Mouse (Mus musculus) ES-Bruce4 (cell line): ENCODE results near the gene Agbl5.

Experiments
- CTCF ChIP-seq: IDR thresholded peaks from one replicate; pipeline ENCODE4 v1.8.1; 2011; ENCODE audit warnings: low read depth, low read length
- EP300 ChIP-seq: IDR thresholded peaks from 2 replicates; pipeline ENCODE4 v1.6.1; 2011; ENCODE audit warnings: low read depth, low read length; ENCODE audit not compliant: insufficient read depth

- TF ChIP-seq CTCF, result no peak
- TF ChIP-seq EP300, result no peak
Observed at GRCm38 (mm10) chr5:30868981-30869380, 19.5 kb upstream of the Agbl5 start.
